Mouse (Mus musculus): Measurements from ENCODE around the gene Anpep. TPM values are rescaled to one million over a fixed set of nuclear protein-coding genes. Genes with fewer than 3 reads are reported as not detected.

Gene Anpep
- total RNA-seq, 2 experiments from 2014 or later = 0.26 TPM; not detected in 1

- ATAC-seq (replicated peaks; ENCODE audit: low FRiP score, poor library complexity, severe bottlenecking) = no peak
Measured at GRCm38 (mm10) chr7:79868475-79868874, 7.6 kb upstream of the Anpep start.

GRCm38 (mm10) chr7:79867861-79868260 is 7.0 kb upstream of the Anpep start:
- ATAC-seq (replicated peaks; ENCODE audit: low FRiP score, poor library complexity, severe bottlenecking) = no peak

- no peak for ATAC-seq (replicated peaks; ENCODE audit: low FRiP score, poor library complexity, severe bottlenecking)
Measured at GRCm38 (mm10) chr7:79866294-79867000, 5.6 kb upstream of the Anpep start.

- ATAC-seq (replicated peaks; ENCODE audit: low FRiP score, poor library complexity, severe bottlenecking) = no peak
Measured at GRCm38 (mm10) chr7:79861794-79862193, 935 bp upstream of the Anpep start.

GRCm38 (mm10) chr7:79858956-79859630 is 1.8 kb downstream of the Anpep start:
- no peak for ATAC-seq (replicated peaks; ENCODE audit: low FRiP score, poor library complexity, severe bottlenecking)

GRCm38 (mm10) chr7:79858202-79858934 is 2.5 kb downstream of the Anpep start:
- 0 out of 2 replicates have a peak, but pooled peaks have one; percentile 28 for ATAC-seq (replicated peaks; ENCODE audit: low FRiP score, poor library complexity, severe bottlenecking)

- ATAC-seq (replicated peaks; ENCODE audit: low FRiP score, poor library complexity, severe bottlenecking) = no peak
Measured at GRCm38 (mm10) chr7:79856305-79856704, 4.6 kb downstream of the Anpep start.

GRCm38 (mm10) chr7:79847456-79848451 is 13.1 kb downstream of the Anpep start:
- ATAC-seq (replicated peaks; ENCODE audit: low FRiP score, poor library complexity, severe bottlenecking) = no peak

GRCm38 (mm10) chr7:79846342-79846741 is 14.5 kb downstream of the Anpep start:
- ATAC-seq (replicated peaks; ENCODE audit: low FRiP score, poor library complexity, severe bottlenecking) = no peak

- no peak for ATAC-seq (replicated peaks; ENCODE audit: low FRiP score, poor library complexity, severe bottlenecking)
Measured at GRCm38 (mm10) chr7:79844090-79844802, 16.6 kb downstream of the Anpep start.

GRCm38 (mm10) chr7:79842163-79842562 is 18.7 kb downstream of the Anpep start:
- ATAC-seq (replicated peaks; ENCODE audit: low FRiP score, poor library complexity, severe bottlenecking) = no peak

- ATAC-seq (replicated peaks; ENCODE audit: low FRiP score, poor library complexity, severe bottlenecking) = no peak
Measured at GRCm38 (mm10) chr7:79837247-79837646, 23.6 kb downstream of the Anpep start.

- ATAC-seq (replicated peaks; ENCODE audit: low FRiP score, poor library complexity, severe bottlenecking) = no peak
Measured at GRCm38 (mm10) chr7:79835196-79835595, 25.7 kb downstream of the Anpep start.

- no peak for ATAC-seq (replicated peaks; ENCODE audit: low FRiP score, poor library complexity, severe bottlenecking)
Measured at GRCm38 (mm10) chr7:79832980-79833379, 27.9 kb downstream of the Anpep start.

GRCm38 (mm10) chr7:79831585-79831984 is 29.3 kb downstream of the Anpep start:
- no peak for ATAC-seq (replicated peaks; ENCODE audit: low FRiP score, poor library complexity, severe bottlenecking)

- no peak for ATAC-seq (replicated peaks; ENCODE audit: low FRiP score, poor library complexity, severe bottlenecking)
Measured at GRCm38 (mm10) chr7:79831145-79831544, 29.7 kb downstream of the Anpep start.

GRCm38 (mm10) chr7:79828341-79828740 is 32.5 kb downstream of the Anpep start:
- no peak for ATAC-seq (replicated peaks; ENCODE audit: low FRiP score, poor library complexity, severe bottlenecking)

- ATAC-seq (replicated peaks; ENCODE audit: low FRiP score, poor library complexity, severe bottlenecking) = no peak
Measured at GRCm38 (mm10) chr7:79822092-79822695, 38.7 kb downstream of the Anpep start.

- no peak for ATAC-seq (replicated peaks; ENCODE audit: low FRiP score, poor library complexity, severe bottlenecking)
Measured at GRCm38 (mm10) chr7:79819996-79820395, 40.9 kb downstream of the Anpep start.
